Mouse (Mus musculus) thymus, adult 18-20 months (tissue): Measurements from ENCODE around the gene Pde2a.
"Not testable (repeated sequence)": the region's sequence is repeated elsewhere in the genome, so short reads cannot be mapped to it uniquely, and the experiment has no call there.

ENCODE experiments used
- DNase-seq, 2 experiments: peaks; one replicate each; pipeline ENCODE4 v3.0.0; 2022; ENCODE audit warnings: mixed read lengths in 2 of 2

The Pde2a gene

GRCm38 (mm10) chr7:101523205-101523604 lies 101.7 kb downstream of the Pde2a start:
- no peak for DNase-seq

- DNase-seq: no peak
Measured at GRCm38 (mm10) chr7:101526484-101526883, 105.0 kb downstream of the Pde2a start.

- no peak for DNase-seq
Measured at GRCm38 (mm10) chr7:101534428-101534827, 112.9 kb downstream of the Pde2a start.

DNA sequence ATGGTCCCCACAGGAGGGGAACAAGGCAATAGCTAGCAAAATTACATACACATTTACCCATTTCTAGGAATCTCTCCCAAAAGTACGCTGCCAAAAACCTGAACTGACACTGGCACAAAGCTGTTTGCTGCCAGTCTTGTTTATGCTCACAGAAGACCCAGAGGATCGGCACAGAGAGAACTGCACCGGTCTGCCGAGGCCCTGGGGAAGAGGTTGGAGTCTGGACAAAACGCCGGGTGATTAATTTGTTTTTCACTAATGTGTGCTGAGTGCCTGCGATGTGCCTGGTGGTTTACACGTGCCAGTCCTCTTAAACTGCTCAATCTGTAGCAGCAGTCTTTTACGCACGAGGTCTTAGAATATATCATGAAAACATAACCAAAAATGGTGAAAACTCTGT lies 113.6 kb downstream of the Pde2a start:
- no peak for DNase-seq

DNA sequence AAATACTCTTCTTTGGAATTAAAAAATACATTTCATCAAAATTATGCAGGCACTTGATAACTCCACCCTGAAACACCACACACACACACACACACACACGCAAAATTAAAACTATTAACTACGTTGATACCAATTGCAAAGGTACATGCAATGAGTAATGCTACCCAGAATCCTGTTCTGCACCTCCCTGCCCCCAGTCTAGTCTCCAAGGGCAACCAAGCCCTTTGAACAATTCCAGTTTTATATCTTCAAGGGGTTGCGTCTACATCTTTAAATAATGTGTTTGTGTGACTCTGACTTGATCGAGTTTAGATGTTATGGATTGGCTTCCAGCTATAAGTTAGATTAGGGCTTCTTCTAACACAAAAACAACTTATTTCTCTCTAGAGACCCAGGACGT lies 114.0 kb downstream of the Pde2a start:
- DNase-seq: no peak

- no peak for DNase-seq
Measured at GRCm38 (mm10) chr7:101537541-101537940, 116.0 kb downstream of the Pde2a start.

- DNase-seq: no peak
Measured at GRCm38 (mm10) chr7:101538141-101538933, 116.8 kb downstream of the Pde2a start.

DNA sequence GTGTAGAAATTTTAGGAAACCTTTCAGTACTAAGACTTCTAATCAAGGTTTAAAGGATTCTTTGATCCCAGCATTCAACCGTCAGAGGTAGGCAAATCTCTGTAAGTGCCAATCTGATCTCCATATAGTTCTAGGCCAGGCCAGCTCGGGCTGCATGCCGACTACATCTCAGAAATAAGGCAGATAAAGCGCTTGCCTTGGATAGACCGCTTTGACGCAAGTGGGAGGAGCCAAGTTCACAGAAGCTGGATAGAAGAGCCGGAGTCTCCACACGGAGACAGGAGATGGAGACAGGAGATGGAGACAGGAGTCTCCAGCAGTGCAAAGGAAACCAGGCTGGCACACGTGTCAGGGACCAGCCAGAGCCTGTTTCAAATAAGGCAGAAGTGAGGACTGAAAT lies 118.3 kb downstream of the Pde2a start:
- DNase-seq: no peak

DNA sequence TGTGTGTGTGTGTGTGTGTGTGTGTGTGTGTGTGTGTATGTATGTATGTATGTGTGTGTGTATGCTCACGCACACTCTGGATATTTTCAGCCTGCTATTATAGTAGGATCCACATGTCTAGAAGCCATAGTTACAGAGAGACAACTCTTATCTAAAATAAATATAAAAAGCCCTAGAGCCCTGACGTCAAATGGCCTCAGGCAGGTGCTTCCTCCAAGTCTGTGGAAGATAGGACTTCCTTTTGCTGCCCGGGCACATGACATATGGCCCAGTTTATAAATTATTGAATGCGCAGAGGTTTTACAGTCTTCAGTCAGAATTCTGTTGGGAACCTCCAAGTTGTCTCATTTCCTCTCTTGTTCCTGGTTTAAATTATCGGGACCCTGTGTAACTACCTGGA lies 119.2 kb downstream of the Pde2a start:
- no peak for DNase-seq

DNA sequence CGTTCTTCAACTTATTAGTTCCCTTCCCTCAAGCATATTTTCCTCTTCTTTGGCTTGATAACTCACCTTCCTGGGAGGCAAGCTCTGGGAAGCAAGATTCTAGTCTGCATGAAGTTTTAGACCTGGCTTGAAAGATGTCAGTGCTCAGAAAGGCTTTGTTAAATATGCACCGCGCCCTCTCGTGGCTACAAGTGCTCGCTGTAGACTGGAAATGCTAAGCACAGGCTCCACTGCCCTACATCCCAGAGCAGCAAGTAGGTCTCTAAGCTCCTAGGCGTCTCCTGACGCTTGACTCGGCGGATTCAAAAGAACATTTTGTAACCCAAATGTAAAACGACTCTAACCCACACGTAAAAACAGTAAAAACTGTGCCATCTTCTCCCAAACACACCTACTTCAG lies 119.6 kb downstream of the Pde2a start:
- DNase-seq: peak; percentile 12 to 29

DNA sequence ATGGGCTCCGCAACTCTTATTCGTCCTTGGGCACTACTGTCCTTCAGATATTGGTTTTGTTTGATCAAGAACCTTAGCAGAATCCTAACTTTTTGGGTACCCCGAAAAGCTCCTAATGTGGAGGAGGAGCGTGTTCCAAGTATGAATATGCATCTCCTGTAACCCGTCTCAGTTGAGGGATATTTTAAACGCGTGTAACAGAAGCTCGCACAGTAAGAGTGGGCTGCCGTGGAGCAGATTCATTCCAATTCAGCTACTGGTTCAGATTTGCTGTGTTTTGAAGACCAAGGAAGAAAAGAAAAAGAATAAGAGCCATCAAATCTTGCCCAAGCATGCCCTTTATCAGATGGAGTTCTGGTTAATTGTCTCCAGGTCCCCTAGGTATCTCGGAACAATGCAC lies 120.2 kb downstream of the Pde2a start:
- no peak for DNase-seq

GRCm38 (mm10) chr7:101547651-101548050 lies 126.2 kb downstream of the Pde2a start:
- DNase-seq: no peak

DNA sequence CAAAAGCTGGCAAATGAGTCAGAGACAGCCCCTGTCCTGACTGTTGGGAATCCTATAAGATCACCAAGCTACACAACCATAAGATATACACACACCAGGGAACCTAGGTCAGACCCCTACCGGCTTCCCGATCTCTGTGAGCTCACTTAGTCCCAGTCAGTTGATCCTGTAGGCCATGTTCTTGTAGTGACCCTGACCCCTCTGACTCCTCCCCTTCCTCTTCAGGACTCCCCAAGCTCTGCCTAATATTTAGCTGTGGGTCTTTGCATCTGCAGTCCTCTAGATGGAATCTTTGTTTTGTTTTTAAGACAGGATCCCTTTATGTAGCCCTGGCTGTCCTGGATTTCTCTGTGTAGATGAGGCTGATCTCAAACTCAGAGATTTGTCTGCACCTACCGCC lies 127.8 kb downstream of the Pde2a start:
- DNase-seq: no peak

DNA sequence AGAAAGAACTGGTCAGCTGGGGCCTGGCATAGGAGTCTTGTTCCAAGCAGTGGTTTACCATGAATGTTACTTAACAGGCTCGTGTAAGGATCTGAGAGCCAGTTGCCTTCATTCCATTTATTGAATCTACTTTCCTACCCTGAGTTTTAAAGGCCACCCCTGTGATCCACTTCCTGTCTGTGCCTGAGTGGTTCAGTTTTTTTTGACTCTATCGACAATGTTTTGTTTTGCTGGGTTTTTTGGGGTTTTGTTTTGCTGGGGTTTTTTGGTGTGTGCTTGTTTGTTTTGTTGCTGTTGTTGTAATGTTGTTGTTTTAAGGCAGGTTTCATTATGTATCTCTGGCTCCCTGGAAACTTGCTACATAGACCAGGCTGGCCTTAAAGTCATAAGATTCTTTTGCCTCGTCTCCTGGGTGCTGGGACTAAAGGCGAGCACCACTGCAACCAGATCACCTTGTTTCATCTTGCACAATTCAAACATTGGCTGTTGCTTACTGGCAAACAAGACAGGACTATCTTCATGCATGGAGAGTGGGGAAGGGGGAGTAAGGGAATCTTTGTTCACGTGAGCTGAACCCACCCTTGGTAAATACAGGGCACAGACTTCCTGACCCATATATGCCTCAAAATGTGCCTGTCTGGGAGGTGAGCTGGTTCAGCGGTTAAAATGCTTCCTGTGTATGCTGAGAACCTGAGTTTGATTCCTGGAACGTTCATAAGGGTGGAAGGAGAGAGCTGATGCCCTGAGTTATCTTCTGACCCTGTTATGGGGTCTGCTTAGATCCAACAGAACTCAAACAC lies 129.4 kb downstream of the Pde2a start:
- peak in 1 of 2 experiments; percentile 18 for DNase-seq

GRCm38 (mm10) chr7:101551530-101551929 lies 130.0 kb downstream of the Pde2a start:
- DNase-seq: no peak

GRCm38 (mm10) chr7:101555473-101555872 lies 134.0 kb downstream of the Pde2a start:
- DNase-seq: not testable (repeated sequence)

DNA sequence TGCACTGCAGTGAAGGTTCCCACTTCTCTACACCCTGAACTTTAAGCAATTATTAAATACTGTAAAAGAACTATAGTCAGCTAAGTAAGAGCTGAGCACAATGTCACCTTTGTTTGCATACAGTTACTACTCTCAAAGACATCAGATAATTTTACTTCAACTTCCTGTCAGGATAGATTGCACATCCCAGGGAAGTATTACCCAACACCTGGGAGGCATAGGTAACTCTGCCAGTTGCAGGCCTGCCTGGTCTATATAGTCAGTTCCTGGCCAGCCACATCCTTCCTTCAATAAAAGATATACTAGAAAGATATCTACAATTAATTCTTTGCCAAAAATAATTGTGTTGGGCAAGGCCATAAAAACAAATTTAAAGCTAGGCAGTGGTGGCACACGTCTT lies 135.9 kb downstream of the Pde2a start:
- DNase-seq: no peak

DNA sequence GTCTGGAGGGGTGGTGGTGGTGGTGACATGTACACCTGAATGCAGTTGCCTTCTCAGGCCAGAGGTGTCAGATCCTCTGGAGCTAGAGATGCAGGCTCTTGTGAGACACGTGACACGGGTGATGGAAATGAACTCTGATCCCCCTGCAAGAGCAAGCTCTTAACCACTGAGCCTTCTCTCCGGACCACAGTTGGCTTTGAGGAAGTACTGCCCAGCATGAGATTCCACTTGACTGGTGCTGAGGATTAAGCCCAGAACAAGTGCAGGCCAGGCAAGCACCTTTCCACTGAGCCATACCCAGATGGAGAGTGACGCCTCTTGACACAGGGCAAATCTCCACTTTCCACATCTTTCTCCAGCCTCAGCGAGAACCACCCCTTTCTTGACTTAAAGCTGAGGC lies 137.9 kb downstream of the Pde2a start:
- DNase-seq: not testable (repeated sequence)
